26 mouse cellular contexts compared by ENCODE assay signal in the genomic region with DNA sequence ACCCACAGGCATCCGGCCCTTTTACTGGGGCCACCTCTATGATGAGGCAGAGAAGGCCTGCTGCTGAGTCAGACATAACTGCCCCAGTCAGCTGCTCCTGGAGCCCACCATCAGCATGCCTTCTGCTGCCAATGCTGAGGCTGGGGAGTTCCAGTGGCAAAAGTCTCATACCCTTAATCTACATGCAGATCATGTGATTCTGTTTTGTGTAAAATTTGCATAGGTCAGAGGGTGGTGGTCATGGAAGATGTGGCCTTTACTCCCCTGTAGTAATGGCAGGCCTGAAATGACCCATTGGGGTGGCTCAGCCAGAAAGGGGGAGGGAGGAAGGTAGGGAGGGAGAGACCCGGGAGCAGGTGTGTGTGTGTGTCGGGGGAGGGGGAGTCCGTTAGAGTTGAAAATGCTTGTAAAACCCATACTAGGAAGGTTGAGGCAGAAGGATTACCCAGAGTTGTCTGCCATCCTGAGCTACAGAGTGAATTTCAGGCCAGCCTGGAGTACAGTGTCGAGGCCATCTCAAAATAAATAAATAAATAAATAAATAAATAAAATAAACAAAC. TPM values are rescaled to one million over a fixed set of nuclear protein-coding genes. Genes with fewer than 3 reads are reported as not detected.
DNase-seq lines count a peak whose midpoint lies in the region; ATAC-seq and TF ChIP-seq lines count a peak whose summit lies in the region.
"Had no signal": no experiment of that assay in that cellular context is flagged by ENCODE, and none has a peak within 500 bp of the region (broad histone marks: within the 10 kb centered on the region; RNA-seq: fewer than 3 reads in every experiment).

No protein-coding gene starts in this region.

- no peak for DNase-seq in lung, embryonic 14.5 days
- DNase-seq in lung, adult 2 months, result no peak
- peak; percentile 29 for DNase-seq in thymus, postnatal 25 days
- no peak for DNase-seq in thymus, postnatal 0 days (ENCODE audit: low spot score)
- peak; percentile 34 for DNase-seq in A20 (ENCODE audit: low read depth, low spot score)
- no peak for DNase-seq in limb, embryonic 10.5 days (ENCODE audit: low spot score)
- DNase-seq in kidney, adult 18-20 months, result no peak
- DNase-seq: adrenal gland, postnatal 10 days; adrenal gland, postnatal 36 days; cerebellum, adult 2 months; cerebellum, postnatal 36 days; embryo, embryonic 11 days; gastrocnemius, postnatal 10 days; gastrocnemius, postnatal 36 days; heart, adult 2 months; heart, postnatal 14 days; heart, postnatal 4 days had no signal

- no peaks in the 10 kb centered on the region for H3K9me3 ChIP-seq in lung, embryonic 14.5 days (ENCODE audit: low read depth, low read length)
- H3K9me3 ChIP-seq in limb, embryonic 10.5 days (replicated peaks), result no peaks in the 10 kb centered on the region
- H3K9me3 ChIP-seq: forebrain, embryonic 10.5 days; forebrain, embryonic 13.5 days; heart, embryonic 10.5 days; heart, embryonic 13.5 days had no signal

- no peak overlapping the region for H3K4me2 ChIP-seq in lung, embryonic 14.5 days
- H3K4me2 ChIP-seq: forebrain, embryonic 13.5 days; heart, embryonic 13.5 days; hindbrain, embryonic 14.5 days had no signal

- no peak for ATAC-seq in lung, embryonic 14.5 days (ENCODE audit: insufficient read depth)
- ATAC-seq: forebrain, embryonic 13.5 days; forebrain, embryonic 16.5 days; hindbrain, postnatal 0 days; Patski had no signal

- H3K4me1 ChIP-seq in lung, embryonic 14.5 days (ENCODE audit: insufficient read depth), result peaks cover 27% of the 10 kb centered on the region
- H3K4me1 ChIP-seq in lung, adult 2 months (ENCODE audit: control insufficient read depth, insufficient read depth, low read length), result no peaks in the 10 kb centered on the region; the same call in 1 of the 2 replicates
- peaks cover 49% of the 10 kb centered on the region for H3K4me1 ChIP-seq in limb, embryonic 10.5 days

- H3K27ac ChIP-seq in lung, embryonic 14.5 days (ENCODE audit: low read depth), result peak overlapping the region; percentile 88
- peak overlapping the region; percentile 31; the same call in 1 of the 2 replicates for H3K27ac ChIP-seq in limb, embryonic 10.5 days
- H3K27ac ChIP-seq: forebrain, embryonic 13.5 days; heart, adult 2 months; heart, embryonic 10.5 days; hindbrain, embryonic 14.5 days; hindbrain, postnatal 0 days had no signal

- H3K4me3 ChIP-seq in lung, embryonic 14.5 days (ENCODE audit: low read depth, low read length), result no peak overlapping the region
- no peak overlapping the region for H3K4me3 ChIP-seq in lung, adult 2 months (replicated peaks; ENCODE audit: extremely low read depth, low read depth, low read length)
- no peak overlapping the region for H3K4me3 ChIP-seq in limb, embryonic 10.5 days
- H3K4me3 ChIP-seq: forebrain, embryonic 10.5 days; forebrain, embryonic 13.5 days; heart, adult 2 months; heart, embryonic 10.5 days; heart, embryonic 13.5 days had no signal

- no peaks in the 10 kb centered on the region for H3K27me3 ChIP-seq in lung, embryonic 14.5 days (ENCODE audit: insufficient read depth, low read length)
- peaks cover 5% of the 10 kb centered on the region; the same call in 1 of the 2 replicates for H3K27me3 ChIP-seq in limb, embryonic 10.5 days (ENCODE audit: low read depth, poor library complexity, severe bottlenecking)
- H3K27me3 ChIP-seq: heart, embryonic 13.5 days; Patski had no signal

- no peak for TF ChIP-seq CTCF in lung, embryonic 14.5 days (IDR thresholded peaks at IDR 0.05; ENCODE audit: low read depth)
- no peak for TF ChIP-seq CTCF in lung, adult 2 months (IDR thresholded peaks at IDR 0.05; ENCODE audit: insufficient read depth, low read length)

- no peak overlapping the region for H3K9ac ChIP-seq in lung, embryonic 14.5 days
- H3K9ac ChIP-seq: forebrain, embryonic 13.5 days; heart, embryonic 13.5 days; hindbrain, embryonic 14.5 days had no signal

- no peaks in the 10 kb centered on the region for H3K36me3 ChIP-seq in lung, embryonic 14.5 days (ENCODE audit: insufficient read depth)
- H3K36me3 ChIP-seq in limb, embryonic 10.5 days, result no peaks in the 10 kb centered on the region
- H3K36me3 ChIP-seq: forebrain, embryonic 10.5 days; G1E; heart, embryonic 10.5 days; heart, embryonic 13.5 days had no signal

- 51% methylated on average over 5 of the region's 5 CpGs for WGBS in lung, embryonic 14.5 days
- WGBS in lung, adult 2 months, result 68% methylated on average over 5 of the region's 5 CpGs
- 74% methylated on average over 5 of the region's 5 CpGs for WGBS in limb, embryonic 10.5 days

- TF ChIP-seq POLR2A in lung, adult 2 months (IDR thresholded peaks at IDR 0.05; ENCODE audit: borderline replicate concordance, extremely low read depth, low read depth, low read length), result no peak

RNA-seq across cellular contexts. Expression of a gene that starts 16.1 kb away (rescaled TPM):
- 88.0 and 95.5 TPM in 2 replicates for polyA plus RNA-seq in lung, embryonic 14.5 days (2014; fragmentation: Nextera tagmentation; extraction: Ambion mirVana)
- polyA plus RNA-seq in lung, adult 2 months (2012; rRNA removed), result 14.6 and 14.7 TPM in 2 replicates
- 86.5 and 86.6 TPM in 2 replicates for polyA plus RNA-seq in thymus, postnatal 0 days (2015; fragmentation: Nextera tagmentation; extraction: Ambion mirVana)
- 221 and 298 TPM in 2 replicates for polyA plus RNA-seq in limb, embryonic 10.5 days (2016; fragmentation: Nextera tagmentation; extraction: Ambion mirVana)

Comparison
In these comparisons a context has a peak if more than half of its experiments do, and no peak if none do; other contexts are left out.
1. DNase-seq: peak in thymus, postnatal 25 days (single experiment) and A20 (single experiment); none in lung, embryonic 14.5 days (single experiment), lung, adult 2 months (single experiment), thymus, postnatal 0 days (single experiment), limb, embryonic 10.5 days (single experiment) and kidney, adult 18-20 months (single experiment).